Mouse (Mus musculus) heart, adult 10 weeks (tissue): Measurements from ENCODE around the gene Mug2. TPM values are rescaled to one million over a fixed set of nuclear protein-coding genes. Genes with fewer than 3 reads are reported as not detected.

ENCODE experiments used
- polyA plus RNA-seq: library from polyadenylated mRNA; stranded (reverse); fragments of 350-450 nt; fragmentation: Illumina TruSeq; extraction: RNeasy Lipid Tissue Mini Kit (QIAGEN cat#74804); gene quantifications from one replicate; pipeline ENCODE4 v1.2.3, GENCODE M21; 2014; ENCODE audit warnings: low read depth, low replicate concordance

Mug2 gene
- polyA plus RNA-seq: 0.18 TPM

GRCm38 (mm10) chr6:122006461-122006860 lies at the start of gene Mug2:
Gene Mug2 (plus strand): TSS chr6:122006761.

Other genes with a start within 250 kb of the Mug2 start
- gene Mug1, start 168.2 kb upstream of the Mug2 start, polyA plus RNA-seq: 1.5 TPM